Mouse (Mus musculus): ENCODE measurements around the gene Lpin1. TPM values are rescaled to one million over a fixed set of nuclear protein-coding genes. Genes with fewer than 3 reads are reported as not detected.

Lpin1 gene
- polyA plus RNA-seq, 1 experiment from 2014 or later, result 4.7 TPM

DNA sequence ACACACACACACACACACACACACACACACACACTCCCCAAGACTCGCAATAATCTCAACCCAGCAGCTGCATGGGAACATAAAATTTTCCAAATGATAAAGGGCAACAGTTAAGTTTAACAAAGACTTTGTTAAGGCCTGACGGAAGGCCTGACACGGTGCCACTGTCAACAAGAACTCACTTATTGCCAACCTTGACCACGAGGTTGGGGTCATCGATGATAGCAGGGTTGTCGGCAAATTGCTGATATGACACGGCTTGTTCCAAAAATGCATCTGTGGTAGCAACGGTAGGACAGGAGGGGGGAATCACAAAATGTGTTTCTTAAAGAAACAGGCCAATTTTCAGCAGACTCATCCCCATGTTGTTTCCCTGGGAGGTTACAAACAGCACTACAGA is 48.6 kb downstream of the Lpin1 start:
- Histone ChIP-seq H3K36me3 (ENCODE audit: insufficient read depth, low read length) (0 out of 2 replicates have a peak, but pooled peaks cover 3% of the 10 kb centered on the region), H3K9me3 (replicated peaks; ENCODE audit: low read length) (no peaks in the 10 kb centered on the region), H3K27me3 (ENCODE audit: insufficient read depth, low read length) (no peaks in the 10 kb centered on the region), H3K27ac (no peak overlapping the region), H3K4me2 (ENCODE audit: low read length) (no peak overlapping the region), H3K4me1 (replicated peaks; ENCODE audit: insufficient read depth, low read length) (no peaks in the 10 kb centered on the region), H3K9ac (ENCODE audit: low read depth, low read length) (no peak overlapping the region), H3K4me3 (replicated peaks; ENCODE audit: low read depth, low read length) (no peak overlapping the region)
- WGBS, result 80% methylated on average over 8 of the region's 8 CpGs
- DNase-seq (ENCODE audit: low spot score) (no peak), ATAC-seq (replicated peaks; ENCODE audit: low FRiP score, low read depth) (no peak)
- no peak for TF ChIP-seq CTCF (IDR thresholded peaks at IDR 0.05; ENCODE audit: low read depth)

GRCm38 (mm10) chr12:16557271-16557670 is 53.5 kb downstream of the Lpin1 start:
- TF ChIP-seq CTCF (IDR thresholded peaks at IDR 0.05; ENCODE audit: low read depth), result no peak
- ATAC-seq (replicated peaks; ENCODE audit: low FRiP score, low read depth) (no peak), DNase-seq (ENCODE audit: low spot score) (no peak)
- no peak overlapping the region for H3K4me2 ChIP-seq (ENCODE audit: low read length)
- H3K9ac ChIP-seq (ENCODE audit: low read depth, low read length), result no peak overlapping the region
- H3K27me3 ChIP-seq (ENCODE audit: insufficient read depth, low read length), result no peaks in the 10 kb centered on the region
- no peak overlapping the region for H3K27ac ChIP-seq
- H3K9me3 ChIP-seq (replicated peaks; ENCODE audit: low read length), result no peaks in the 10 kb centered on the region
- no peaks in the 10 kb centered on the region for H3K4me1 ChIP-seq (replicated peaks; ENCODE audit: insufficient read depth, low read length)
- 0 out of 2 replicates have a peak, but pooled peaks cover 3% of the 10 kb centered on the region for H3K36me3 ChIP-seq (ENCODE audit: insufficient read depth, low read length)
- no peak overlapping the region for H3K4me3 ChIP-seq (replicated peaks; ENCODE audit: low read depth, low read length)
- WGBS, result 27% methylated on average over 4 of the region's 4 CpGs

DNA sequence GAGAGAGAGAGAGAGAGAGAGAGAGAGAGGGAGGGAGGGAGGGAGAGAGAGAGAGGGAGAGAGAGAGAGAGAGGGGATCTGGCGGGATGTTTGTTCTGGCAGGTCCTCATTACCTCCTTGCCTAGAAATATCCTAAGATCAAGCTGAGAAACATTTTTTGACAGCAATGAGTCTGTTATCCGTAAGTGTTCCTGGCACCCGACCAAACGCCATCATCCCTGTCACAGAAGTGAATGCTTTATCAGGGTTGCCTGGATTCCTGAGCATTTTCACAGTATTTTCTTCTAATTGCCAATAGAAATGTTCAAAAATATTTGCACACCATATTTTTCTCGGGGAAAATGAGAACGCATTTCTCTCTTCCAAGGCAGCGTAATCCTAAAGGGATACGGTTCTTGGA is 56.6 kb downstream of the Lpin1 start:
- 80% methylated on average over 8 of the region's 8 CpGs for WGBS
- Histone ChIP-seq H3K4me2 (ENCODE audit: low read length) (no peak overlapping the region), H3K4me1 (replicated peaks; ENCODE audit: insufficient read depth, low read length) (no peaks in the 10 kb centered on the region), H3K27me3 (ENCODE audit: insufficient read depth, low read length) (no peaks in the 10 kb centered on the region), H3K27ac (no peak overlapping the region), H3K9me3 (replicated peaks; ENCODE audit: low read length) (no peaks in the 10 kb centered on the region), H3K9ac (ENCODE audit: low read depth, low read length) (no peak overlapping the region), H3K4me3 (replicated peaks; ENCODE audit: low read depth, low read length) (no peak overlapping the region), H3K36me3 (ENCODE audit: insufficient read depth, low read length) (0 out of 2 replicates have a peak, but pooled peaks cover 5% of the 10 kb centered on the region)
- ATAC-seq (replicated peaks; ENCODE audit: low FRiP score, low read depth) (no peak), DNase-seq (ENCODE audit: low spot score) (no peak)
- TF ChIP-seq CTCF (IDR thresholded peaks at IDR 0.05; ENCODE audit: low read depth), result no peak

GRCm38 (mm10) chr12:16552108-16552771 is 58.5 kb downstream of the Lpin1 start:
- no peak for DNase-seq (ENCODE audit: low spot score)
- no peak overlapping the region for H3K27ac ChIP-seq
- no peaks in the 10 kb centered on the region for H3K4me1 ChIP-seq (replicated peaks; ENCODE audit: insufficient read depth, low read length)
- no peaks in the 10 kb centered on the region for H3K9me3 ChIP-seq (replicated peaks; ENCODE audit: low read length)
- no peak overlapping the region for H3K4me3 ChIP-seq (replicated peaks; ENCODE audit: low read depth, low read length)
- 82% methylated on average over 13 of the region's 13 CpGs for WGBS
- no peak overlapping the region for H3K9ac ChIP-seq (ENCODE audit: low read depth, low read length)
- ATAC-seq (replicated peaks; ENCODE audit: low FRiP score, low read depth), result no peak
- peaks cover 2% of the 10 kb centered on the region; the same call in 1 of the 2 replicates for H3K36me3 ChIP-seq (ENCODE audit: insufficient read depth, low read length)
- no peaks in the 10 kb centered on the region for H3K27me3 ChIP-seq (ENCODE audit: insufficient read depth, low read length)
- no peak for TF ChIP-seq CTCF (IDR thresholded peaks at IDR 0.05; ENCODE audit: low read depth)
- no peak overlapping the region for H3K4me2 ChIP-seq (ENCODE audit: low read length)

DNA sequence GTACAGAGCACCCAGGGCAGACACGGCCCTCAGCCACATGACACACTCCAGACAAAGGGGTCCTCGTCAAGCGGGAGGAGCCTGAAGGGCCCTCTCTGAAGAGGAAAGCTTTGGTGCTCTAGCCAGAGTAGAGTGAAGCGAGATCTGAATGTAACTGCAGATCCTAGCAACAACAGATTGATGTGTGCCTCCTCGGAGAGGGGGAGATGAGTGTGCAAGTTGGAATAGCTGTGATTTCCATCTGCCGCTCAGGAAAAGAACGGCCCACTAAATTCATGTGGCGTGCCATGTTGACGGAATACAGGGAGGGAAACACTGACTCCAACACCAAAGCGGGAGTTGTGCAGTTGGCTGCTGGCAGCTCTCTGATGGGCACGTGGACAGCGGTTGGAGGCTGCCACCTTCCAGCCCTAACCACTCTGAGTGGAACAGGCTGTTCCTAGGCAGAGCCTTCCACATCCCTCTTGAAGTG is 59.7 kb downstream of the Lpin1 start:
- Histone ChIP-seq H3K4me1 (replicated peaks; ENCODE audit: insufficient read depth, low read length) (no peaks in the 10 kb centered on the region), H3K27me3 (ENCODE audit: insufficient read depth, low read length) (no peaks in the 10 kb centered on the region), H3K36me3 (ENCODE audit: insufficient read depth, low read length) (peaks cover 3% of the 10 kb centered on the region; the same call in 1 of the 2 replicates), H3K4me3 (replicated peaks; ENCODE audit: low read depth, low read length) (no peak overlapping the region), H3K9ac (ENCODE audit: low read depth, low read length) (no peak overlapping the region), H3K27ac (no peak overlapping the region), H3K9me3 (replicated peaks; ENCODE audit: low read length) (no peaks in the 10 kb centered on the region), H3K4me2 (ENCODE audit: low read length) (no peak overlapping the region)
- 60% methylated on average over 12 of the region's 12 CpGs for WGBS
- TF ChIP-seq CTCF (IDR thresholded peaks at IDR 0.05; ENCODE audit: low read depth), result no peak
- ATAC-seq (replicated peaks; ENCODE audit: low FRiP score, low read depth), result no peak
- DNase-seq (ENCODE audit: low spot score), result no peak

DNA sequence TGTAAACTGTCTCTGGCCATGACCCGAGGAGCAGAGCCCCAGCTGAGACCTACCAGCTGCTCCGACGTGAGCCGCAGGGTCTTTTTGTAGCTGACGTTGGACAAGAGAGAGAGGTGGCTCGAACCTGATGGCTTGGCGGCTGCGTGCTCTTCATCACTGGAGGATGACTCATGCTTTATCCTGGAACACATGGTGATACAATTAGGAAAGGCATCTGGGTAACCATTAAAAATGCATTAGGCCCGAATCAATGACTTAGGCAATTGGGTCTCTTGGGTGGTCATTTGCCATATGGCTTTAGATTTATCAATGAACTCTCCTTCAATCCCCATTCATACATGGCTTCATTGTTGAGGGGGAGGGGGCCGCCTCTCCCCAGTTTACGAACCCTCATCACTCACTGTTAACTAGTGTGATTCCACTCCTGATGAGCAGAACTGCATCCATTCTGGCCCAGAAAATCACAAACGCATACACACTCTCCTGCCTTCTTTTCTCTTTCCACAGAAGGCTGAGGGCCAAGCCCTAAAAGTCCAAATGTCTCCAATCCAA is 61.9 kb downstream of the Lpin1 start:
- Histone ChIP-seq H3K9ac (ENCODE audit: low read depth, low read length) (no peak overlapping the region), H3K4me3 (replicated peaks; ENCODE audit: low read depth, low read length) (no peak overlapping the region), H3K4me2 (ENCODE audit: low read length) (no peak overlapping the region), H3K36me3 (ENCODE audit: insufficient read depth, low read length) (peaks cover 12% of the 10 kb centered on the region; the same call in 1 of the 2 replicates), H3K27ac (no peak overlapping the region), H3K4me1 (replicated peaks; ENCODE audit: insufficient read depth, low read length) (no peaks in the 10 kb centered on the region), H3K27me3 (ENCODE audit: insufficient read depth, low read length) (no peaks in the 10 kb centered on the region), H3K9me3 (replicated peaks; ENCODE audit: low read length) (no peaks in the 10 kb centered on the region)
- ATAC-seq (replicated peaks; ENCODE audit: low FRiP score, low read depth), result no peak
- no peak for DNase-seq (ENCODE audit: low spot score)
- TF ChIP-seq CTCF (IDR thresholded peaks at IDR 0.05; ENCODE audit: low read depth), result no peak
- WGBS, result 86% methylated on average over 12 of the region's 12 CpGs
